Mouse (Mus musculus): Measurements from ENCODE around the gene Efna2. TPM values are rescaled to one million over a fixed set of nuclear protein-coding genes. Genes with fewer than 3 reads are reported as not detected.

The Efna2 gene
- polyA plus RNA-seq (2014; fragmentation: Illumina TruSeq; extraction: RNeasy Lipid Tissue Mini Kit (QIAGEN cat#74804); ENCODE audit: insufficient read depth, low read depth, low replicate concordance) = 1.1 TPM

GRCm38 (mm10) chr10:80179068-80180051 lies at the start of gene Efna2:
Gene Efna2 (plus strand): TSS chr10:80179482.

GRCm38 (mm10) chr10:80138553-80139438 lies 40.5 kb upstream of the Efna2 start, which contains the start of gene Atp5d:
Gene Atp5d (plus strand): TSS chr10:80138632.

GRCm38 (mm10) chr10:80140666-80141035 lies 38.6 kb upstream of the Efna2 start, which contains the start of gene Cbarp:
Gene Cbarp (minus strand): TSS chr10:80140835.

GRCm38 (mm10) chr10:80147719-80148601 lies 31.3 kb upstream of the Efna2 start, which contains the start of gene Midn:
Gene Midn (plus strand): TSS chr10:80148272.

GRCm38 (mm10) chr10:80165392-80166128 lies 13.7 kb upstream of the Efna2 start, which contains the start of gene Cirbp:
Gene Cirbp (plus strand): TSS chr10:80165985.

GRCm38 (mm10) chr10:80172527-80173292 lies 6.6 kb upstream of the Efna2 start, which contains the start of gene 1600002K03Rik:
Gene 1600002K03Rik (plus strand): TSS chr10:80172944.

GRCm38 (mm10) chr10:80226416-80227165 lies 47.3 kb downstream of the Efna2 start, which contains the start of gene Mum1:
Gene Mum1 (plus strand): TSS chr10:80226434.

Other genes with a start within 250 kb of the Efna2 start
- 25.0 TPM for gene Wdr18, start 219.3 kb upstream of the Efna2 start, polyA plus RNA-seq (2014; fragmentation: Illumina TruSeq; extraction: RNeasy Lipid Tissue Mini Kit (QIAGEN cat#74804); ENCODE audit: insufficient read depth, low read depth, low replicate concordance)
- not detected for gene Grin3b, start 208.8 kb upstream of the Efna2 start, polyA plus RNA-seq (2014; fragmentation: Illumina TruSeq; extraction: RNeasy Lipid Tissue Mini Kit (QIAGEN cat#74804); ENCODE audit: insufficient read depth, low read depth, low replicate concordance)
- 67.1 TPM for gene Tmem259, start 195.2 kb upstream of the Efna2 start, polyA plus RNA-seq (2014; fragmentation: Illumina TruSeq; extraction: RNeasy Lipid Tissue Mini Kit (QIAGEN cat#74804); ENCODE audit: insufficient read depth, low read depth, low replicate concordance)
- 208 TPM for gene Cnn2, start 190.9 kb upstream of the Efna2 start, polyA plus RNA-seq (2014; fragmentation: Illumina TruSeq; extraction: RNeasy Lipid Tissue Mini Kit (QIAGEN cat#74804); ENCODE audit: insufficient read depth, low read depth, low replicate concordance)
- 7.0 TPM for gene Abca7, start 183.0 kb upstream of the Efna2 start, polyA plus RNA-seq (2014; fragmentation: Illumina TruSeq; extraction: RNeasy Lipid Tissue Mini Kit (QIAGEN cat#74804); ENCODE audit: insufficient read depth, low read depth, low replicate concordance)
- 36.5 TPM for gene Arhgap45, start 162.8 kb upstream of the Efna2 start, polyA plus RNA-seq (2014; fragmentation: Illumina TruSeq; extraction: RNeasy Lipid Tissue Mini Kit (QIAGEN cat#74804); ENCODE audit: insufficient read depth, low read depth, low replicate concordance)
- gene Polr2e, start 139.7 kb upstream of the Efna2 start, polyA plus RNA-seq (2014; fragmentation: Illumina TruSeq; extraction: RNeasy Lipid Tissue Mini Kit (QIAGEN cat#74804); ENCODE audit: insufficient read depth, low read depth, low replicate concordance) = 120 TPM
- 1,013 TPM for gene Gpx4, start 132.3 kb upstream of the Efna2 start, polyA plus RNA-seq (2014; fragmentation: Illumina TruSeq; extraction: RNeasy Lipid Tissue Mini Kit (QIAGEN cat#74804); ENCODE audit: insufficient read depth, low read depth, low replicate concordance)
- 13.9 TPM for gene Sbno2, start 73.9 kb upstream of the Efna2 start, polyA plus RNA-seq (2014; fragmentation: Illumina TruSeq; extraction: RNeasy Lipid Tissue Mini Kit (QIAGEN cat#74804); ENCODE audit: insufficient read depth, low read depth, low replicate concordance)
- 98.1 TPM for gene Stk11, start 63.7 kb upstream of the Efna2 start, polyA plus RNA-seq (2014; fragmentation: Illumina TruSeq; extraction: RNeasy Lipid Tissue Mini Kit (QIAGEN cat#74804); ENCODE audit: insufficient read depth, low read depth, low replicate concordance)
- 267 TPM for gene Atp5d, start 40.9 kb upstream of the Efna2 start, polyA plus RNA-seq (2014; fragmentation: Illumina TruSeq; extraction: RNeasy Lipid Tissue Mini Kit (QIAGEN cat#74804); ENCODE audit: insufficient read depth, low read depth, low replicate concordance)
- 6.8 TPM for gene Cbarp, start 38.6 kb upstream of the Efna2 start, polyA plus RNA-seq (2014; fragmentation: Illumina TruSeq; extraction: RNeasy Lipid Tissue Mini Kit (QIAGEN cat#74804); ENCODE audit: insufficient read depth, low read depth, low replicate concordance)
- gene Midn, start 31.2 kb upstream of the Efna2 start, polyA plus RNA-seq (2014; fragmentation: Illumina TruSeq; extraction: RNeasy Lipid Tissue Mini Kit (QIAGEN cat#74804); ENCODE audit: insufficient read depth, low read depth, low replicate concordance) = 24.9 TPM
- gene Cirbp, start 13.5 kb upstream of the Efna2 start, polyA plus RNA-seq (2014; fragmentation: Illumina TruSeq; extraction: RNeasy Lipid Tissue Mini Kit (QIAGEN cat#74804); ENCODE audit: insufficient read depth, low read depth, low replicate concordance) = 84.5 TPM
- 27.6 TPM for gene 1600002K03Rik, start 6.5 kb upstream of the Efna2 start, polyA plus RNA-seq (2014; fragmentation: Illumina TruSeq; extraction: RNeasy Lipid Tissue Mini Kit (QIAGEN cat#74804); ENCODE audit: insufficient read depth, low read depth, low replicate concordance)
- gene Mum1, start 47.0 kb downstream of the Efna2 start, polyA plus RNA-seq (2014; fragmentation: Illumina TruSeq; extraction: RNeasy Lipid Tissue Mini Kit (QIAGEN cat#74804); ENCODE audit: insufficient read depth, low read depth, low replicate concordance) = 23.2 TPM
- 159 TPM for gene Ndufs7, start 69.6 kb downstream of the Efna2 start, polyA plus RNA-seq (2014; fragmentation: Illumina TruSeq; extraction: RNeasy Lipid Tissue Mini Kit (QIAGEN cat#74804); ENCODE audit: insufficient read depth, low read depth, low replicate concordance)
- 15.2 TPM for gene Gamt, start 81.5 kb downstream of the Efna2 start, polyA plus RNA-seq (2014; fragmentation: Illumina TruSeq; extraction: RNeasy Lipid Tissue Mini Kit (QIAGEN cat#74804); ENCODE audit: insufficient read depth, low read depth, low replicate concordance)
- 33.6 TPM for gene Dazap1, start 82.0 kb downstream of the Efna2 start, polyA plus RNA-seq (2014; fragmentation: Illumina TruSeq; extraction: RNeasy Lipid Tissue Mini Kit (QIAGEN cat#74804); ENCODE audit: insufficient read depth, low read depth, low replicate concordance)
- gene Rps15, start 113.0 kb downstream of the Efna2 start, polyA plus RNA-seq (2014; fragmentation: Illumina TruSeq; extraction: RNeasy Lipid Tissue Mini Kit (QIAGEN cat#74804); ENCODE audit: insufficient read depth, low read depth, low replicate concordance) = 3,529 TPM
- 0.46 TPM for gene Apc2, start 116.5 kb downstream of the Efna2 start, polyA plus RNA-seq (2014; fragmentation: Illumina TruSeq; extraction: RNeasy Lipid Tissue Mini Kit (QIAGEN cat#74804); ENCODE audit: insufficient read depth, low read depth, low replicate concordance)
- gene 2310011J03Rik, start 141.1 kb downstream of the Efna2 start, polyA plus RNA-seq (2014; fragmentation: Illumina TruSeq; extraction: RNeasy Lipid Tissue Mini Kit (QIAGEN cat#74804); ENCODE audit: insufficient read depth, low read depth, low replicate concordance) = 50.0 TPM
- 2.0 TPM for gene Pcsk4, start 150.0 kb downstream of the Efna2 start, polyA plus RNA-seq (2014; fragmentation: Illumina TruSeq; extraction: RNeasy Lipid Tissue Mini Kit (QIAGEN cat#74804); ENCODE audit: insufficient read depth, low read depth, low replicate concordance)
- gene Reep6, start 150.5 kb downstream of the Efna2 start, polyA plus RNA-seq (2014; fragmentation: Illumina TruSeq; extraction: RNeasy Lipid Tissue Mini Kit (QIAGEN cat#74804); ENCODE audit: insufficient read depth, low read depth, low replicate concordance) = 12.2 TPM
- gene Adamtsl5, start 168.9 kb downstream of the Efna2 start, polyA plus RNA-seq (2014; fragmentation: Illumina TruSeq; extraction: RNeasy Lipid Tissue Mini Kit (QIAGEN cat#74804); ENCODE audit: insufficient read depth, low read depth, low replicate concordance) = 21.3 TPM
- 1.6 TPM for gene Plk5, start 177.0 kb downstream of the Efna2 start, polyA plus RNA-seq (2014; fragmentation: Illumina TruSeq; extraction: RNeasy Lipid Tissue Mini Kit (QIAGEN cat#74804); ENCODE audit: insufficient read depth, low read depth, low replicate concordance)
- 6.8 TPM for gene Mex3d, start 208.2 kb downstream of the Efna2 start, polyA plus RNA-seq (2014; fragmentation: Illumina TruSeq; extraction: RNeasy Lipid Tissue Mini Kit (QIAGEN cat#74804); ENCODE audit: insufficient read depth, low read depth, low replicate concordance)
- 93.3 TPM for gene Mbd3, start 220.1 kb downstream of the Efna2 start, polyA plus RNA-seq (2014; fragmentation: Illumina TruSeq; extraction: RNeasy Lipid Tissue Mini Kit (QIAGEN cat#74804); ENCODE audit: insufficient read depth, low read depth, low replicate concordance)
- 589 TPM for gene Uqcr11, start 227.3 kb downstream of the Efna2 start, polyA plus RNA-seq (2014; fragmentation: Illumina TruSeq; extraction: RNeasy Lipid Tissue Mini Kit (QIAGEN cat#74804); ENCODE audit: insufficient read depth, low read depth, low replicate concordance)

Measured in lung, adult 10 weeks (tissue).